Mouse (Mus musculus): ENCODE results near the gene Mfap5. TPM values are rescaled to one million over a fixed set of nuclear protein-coding genes. Genes with fewer than 3 reads are reported as not detected.
"Not testable (repeated sequence)": the region's sequence is repeated elsewhere in the genome, so short reads cannot be mapped to it uniquely, and the experiment has no call there.

Mfap5 gene
- polyA plus RNA-seq, 1 experiment from 2014 or later, result 55.4 TPM

DNA sequence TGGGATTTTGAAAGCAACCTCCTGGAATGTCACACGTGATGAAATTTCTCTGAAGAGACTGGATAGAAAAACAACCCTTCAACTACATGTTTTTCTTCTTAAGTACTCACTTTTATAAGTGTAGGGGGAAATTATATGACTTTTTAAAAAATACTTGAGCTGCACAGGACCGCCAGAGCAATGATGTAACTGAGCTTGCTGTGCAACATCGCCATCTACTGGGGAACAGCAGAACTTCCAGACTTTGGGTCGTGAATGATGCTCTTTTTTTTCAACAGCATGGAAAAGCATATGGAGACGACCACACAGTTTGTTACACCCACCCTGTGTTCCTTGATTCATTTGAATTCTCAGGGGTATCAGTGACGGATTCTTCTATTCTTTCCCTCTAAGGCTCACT, 56.8 kb downstream of the Mfap5 start:
- TF ChIP-seq EP300 (IDR thresholded peaks at IDR 0.05) (no peak), CTCF (IDR thresholded peaks at IDR 0.05) (peak; percentile 87)
- ATAC-seq, result 0 out of 2 replicates have a peak, but pooled peaks have one; percentile 22
- WGBS, result 5% methylated on average over 6 of the region's 6 CpGs

DNA sequence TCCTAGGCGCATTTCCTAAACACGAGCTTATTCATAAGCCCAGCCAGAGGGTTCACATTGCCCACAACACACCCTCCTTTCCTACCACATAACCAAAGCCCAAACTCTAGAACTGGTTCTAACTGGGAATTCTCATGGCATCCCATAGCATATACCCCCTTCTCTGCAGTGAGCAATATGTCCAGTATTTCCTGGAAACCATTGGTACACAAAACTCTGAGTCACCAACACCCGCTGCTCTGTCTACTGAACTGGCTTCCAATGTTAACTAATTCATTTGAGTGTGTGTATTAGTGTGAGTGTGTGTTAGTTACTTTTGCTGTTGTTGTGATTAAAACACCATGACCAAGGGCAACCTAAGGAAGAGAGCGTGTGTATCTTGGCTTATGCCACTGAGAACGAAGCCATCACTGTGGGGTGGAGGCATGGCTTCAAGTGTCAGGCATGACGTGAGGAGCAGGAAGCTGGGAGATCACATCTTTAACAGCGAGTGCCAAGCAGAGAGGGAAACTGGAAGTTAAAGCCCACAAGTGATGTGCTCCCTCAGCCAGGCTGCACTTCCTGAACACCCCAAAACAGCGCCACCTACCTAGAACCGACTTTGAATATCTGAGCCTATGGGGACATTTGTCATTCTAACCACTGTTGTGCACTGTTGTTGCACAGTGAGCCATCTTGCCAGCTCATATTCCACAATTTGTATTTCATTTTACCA, 59.6 kb downstream of the Mfap5 start:
- Histone ChIP-seq H3K9me3 (ENCODE audit: low read length) (no peaks in the 10 kb centered on the region), H3K4me1 (ENCODE audit: insufficient read depth, low read depth, low read length) (no peaks in the 10 kb centered on the region), H3K9ac (replicated peaks; ENCODE audit: low read depth) (no peak overlapping the region), H3K4me3 (ENCODE audit: low read depth, low read length) (no peak overlapping the region), H3K36me3 (ENCODE audit: insufficient read depth, low read length) (no peaks in the 10 kb centered on the region), H3K4me2 (replicated peaks; ENCODE audit: low read depth, low read length) (no peak overlapping the region), H3K27me3 (replicated peaks; ENCODE audit: insufficient read depth, low read length) (no peaks in the 10 kb centered on the region), H3K27ac (ENCODE audit: low read length) (no peak overlapping the region)
- no peak for DNase-seq (ENCODE audit: low spot score)
- no peak for ATAC-seq
- TF ChIP-seq EP300 (IDR thresholded peaks at IDR 0.05) (no peak), CTCF (IDR thresholded peaks at IDR 0.05) (no peak)
- WGBS, result 79% methylated on average over 9 of the region's 9 CpGs

More for the DNA sequence above, 56.8 kb downstream of the Mfap5 start:
- Histone ChIP-seq H3K9me3 (ENCODE audit: low read length) (no peaks in the 10 kb centered on the region), H3K27ac (ENCODE audit: low read length) (no peak overlapping the region), H3K9ac (replicated peaks; ENCODE audit: low read depth) (no peak overlapping the region), H3K27me3 (replicated peaks; ENCODE audit: insufficient read depth, low read length) (no peaks in the 10 kb centered on the region), H3K36me3 (ENCODE audit: insufficient read depth, low read length) (no peaks in the 10 kb centered on the region), H3K4me1 (ENCODE audit: insufficient read depth, low read depth, low read length) (no peaks in the 10 kb centered on the region), H3K4me2 (replicated peaks; ENCODE audit: low read depth, low read length) (no peak overlapping the region), H3K4me3 (ENCODE audit: low read depth, low read length) (no peak overlapping the region)
- peak; percentile 67 for DNase-seq (ENCODE audit: low spot score)

DNA sequence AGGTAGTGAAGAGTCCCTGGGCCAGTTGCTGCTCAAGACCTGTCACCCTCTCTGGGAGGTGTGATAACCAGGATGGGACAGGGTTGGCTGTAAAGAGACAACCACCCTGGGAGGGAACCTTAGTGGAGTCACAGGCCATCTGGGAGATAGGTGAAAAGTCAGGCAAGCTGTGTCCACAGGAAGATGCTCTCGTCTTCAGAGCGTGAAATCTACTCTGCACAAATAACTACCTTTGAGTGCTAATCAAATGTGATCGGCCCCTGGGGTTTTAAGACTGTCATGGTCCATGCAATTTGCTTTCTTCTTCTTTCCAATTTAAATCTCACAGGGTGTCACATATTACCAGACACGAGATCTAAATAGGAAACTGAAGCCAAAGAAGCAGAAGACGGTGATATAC, 63.5 kb downstream of the Mfap5 start:
- H3K27me3 ChIP-seq (replicated peaks; ENCODE audit: insufficient read depth, low read length), result no peaks in the 10 kb centered on the region
- H3K9ac ChIP-seq (replicated peaks; ENCODE audit: low read depth), result no peak overlapping the region
- no peaks in the 10 kb centered on the region for H3K9me3 ChIP-seq (ENCODE audit: low read length)
- TF ChIP-seq CTCF (IDR thresholded peaks at IDR 0.05) (no peak), EP300 (IDR thresholded peaks at IDR 0.05) (no peak)
- DNase-seq (ENCODE audit: low spot score) (no peak), ATAC-seq (no peak)
- no peaks in the 10 kb centered on the region for H3K36me3 ChIP-seq (ENCODE audit: insufficient read depth, low read length)
- no peaks in the 10 kb centered on the region for H3K4me1 ChIP-seq (ENCODE audit: insufficient read depth, low read depth, low read length)
- 60% methylated on average over 5 of the region's 5 CpGs for WGBS
- H3K27ac ChIP-seq (ENCODE audit: low read length), result no peak overlapping the region
- H3K4me2 ChIP-seq (replicated peaks; ENCODE audit: low read depth, low read length), result no peak overlapping the region
- H3K4me3 ChIP-seq (ENCODE audit: low read depth, low read length), result no peak overlapping the region

DNA sequence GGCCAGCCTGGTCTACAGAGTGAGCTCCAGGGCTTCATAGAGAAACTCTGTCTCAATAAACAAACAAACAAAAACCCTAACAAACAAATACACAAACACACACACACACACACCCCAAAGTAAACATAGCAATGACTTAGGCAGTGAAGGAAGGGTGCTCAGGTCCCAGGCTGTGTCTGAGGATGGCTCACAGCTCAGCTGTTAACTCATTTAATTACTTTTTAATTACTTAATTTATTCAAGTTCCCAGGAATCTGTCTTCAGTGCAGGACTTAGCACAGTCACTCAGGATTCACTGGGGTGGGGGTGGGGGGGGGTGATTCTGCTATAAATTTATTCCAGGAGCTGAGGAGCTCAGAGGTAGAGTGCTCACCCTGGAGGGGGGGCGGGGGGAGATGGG, 64.1 kb downstream of the Mfap5 start:
- H3K9ac ChIP-seq (replicated peaks; ENCODE audit: low read depth), result no peak overlapping the region
- H3K9me3 ChIP-seq (ENCODE audit: low read length), result no peaks in the 10 kb centered on the region
- no peaks in the 10 kb centered on the region for H3K27me3 ChIP-seq (replicated peaks; ENCODE audit: insufficient read depth, low read length)
- no peak overlapping the region for H3K4me2 ChIP-seq (replicated peaks; ENCODE audit: low read depth, low read length)
- 69% methylated on average over 1 of the region's 1 CpGs for WGBS
- H3K27ac ChIP-seq (ENCODE audit: low read length), result no peak overlapping the region
- no peak for DNase-seq (ENCODE audit: low spot score)
- no peaks in the 10 kb centered on the region for H3K4me1 ChIP-seq (ENCODE audit: insufficient read depth, low read depth, low read length)
- no peak overlapping the region for H3K4me3 ChIP-seq (ENCODE audit: low read depth, low read length)
- H3K36me3 ChIP-seq (ENCODE audit: insufficient read depth, low read length), result no peaks in the 10 kb centered on the region
- TF ChIP-seq EP300 (IDR thresholded peaks at IDR 0.05), result no peak
- no peak for TF ChIP-seq CTCF (IDR thresholded peaks at IDR 0.05)
- no peak for ATAC-seq

DNA sequence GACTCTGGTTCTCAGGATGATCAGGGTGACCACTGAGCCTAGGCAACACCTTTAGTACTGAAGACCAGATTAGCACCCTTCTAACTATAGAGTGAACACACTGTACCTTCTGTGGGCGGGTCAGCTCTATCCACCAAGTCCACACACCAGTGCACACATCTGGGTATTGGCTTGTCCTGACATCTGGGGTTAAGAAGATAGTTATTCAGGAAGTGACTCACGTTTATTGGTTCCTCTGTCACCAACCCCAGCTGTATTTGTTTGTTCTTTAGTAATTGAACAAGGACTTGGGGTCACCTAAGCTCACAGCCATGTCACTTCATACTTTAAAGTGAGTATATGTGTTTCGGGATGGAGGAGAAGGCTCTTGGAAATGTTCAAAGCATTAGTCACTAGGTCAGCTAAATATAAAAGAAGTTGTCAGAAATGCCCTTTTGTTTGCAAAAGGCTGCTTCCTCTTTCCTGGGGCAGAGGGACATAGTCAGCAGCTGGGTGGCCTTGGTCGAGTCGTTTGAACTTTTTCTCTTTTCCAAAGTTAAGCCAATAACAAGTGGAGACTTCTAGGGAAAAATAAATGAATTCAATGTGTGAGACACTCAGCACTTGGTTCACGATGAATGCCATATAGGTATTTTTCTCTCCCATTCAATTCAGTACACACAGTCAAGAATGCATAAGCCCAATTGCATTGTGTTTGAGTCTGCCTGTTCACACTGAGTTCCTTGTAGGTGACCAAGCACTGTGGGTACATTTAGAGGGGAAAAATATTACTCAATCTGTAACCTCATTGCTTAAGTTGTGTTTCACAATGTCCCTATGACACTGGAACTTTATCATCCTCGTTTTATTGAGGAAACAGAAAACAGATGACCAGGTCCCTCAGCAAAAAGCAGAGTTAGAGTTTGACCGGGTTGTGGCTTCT, 65.3 kb downstream of the Mfap5 start:
- WGBS, result 35% methylated on average over 8 of the region's 8 CpGs
- no peaks in the 10 kb centered on the region for H3K36me3 ChIP-seq (ENCODE audit: insufficient read depth, low read length)
- TF ChIP-seq CTCF (IDR thresholded peaks at IDR 0.05) (no peak), EP300 (IDR thresholded peaks at IDR 0.05) (peak; percentile 58; the same call in 1 of the 2 replicates)
- DNase-seq (ENCODE audit: low spot score) (peak; percentile 54), ATAC-seq (peak; percentile 55)
- no peak overlapping the region for H3K4me2 ChIP-seq (replicated peaks; ENCODE audit: low read depth, low read length)
- no peaks in the 10 kb centered on the region for H3K9me3 ChIP-seq (ENCODE audit: low read length)
- no peaks in the 10 kb centered on the region for H3K4me1 ChIP-seq (ENCODE audit: insufficient read depth, low read depth, low read length)
- no peak overlapping the region for H3K9ac ChIP-seq (replicated peaks; ENCODE audit: low read depth)
- H3K4me3 ChIP-seq (ENCODE audit: low read depth, low read length), result no peak overlapping the region
- H3K27ac ChIP-seq (ENCODE audit: low read length), result no peak overlapping the region
- no peaks in the 10 kb centered on the region for H3K27me3 ChIP-seq (replicated peaks; ENCODE audit: insufficient read depth, low read length)

DNA sequence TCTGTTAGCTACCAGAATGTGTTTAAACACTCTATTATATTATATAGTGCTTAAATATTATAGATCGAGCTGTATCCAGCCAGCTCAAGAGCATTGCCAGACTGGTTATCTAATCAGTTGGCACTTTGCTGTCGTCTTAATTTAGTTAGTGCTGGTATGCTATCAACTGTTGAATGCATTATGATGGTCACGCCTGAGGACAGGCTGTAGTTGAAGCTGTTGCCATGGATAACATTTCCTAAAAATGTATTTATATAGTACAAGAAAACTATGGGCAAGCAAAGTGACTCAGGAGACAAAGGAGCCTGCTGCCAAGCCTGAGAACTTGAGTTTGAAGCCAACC, 65.9 kb downstream of the Mfap5 start:
- 54% methylated on average over 3 of the region's 3 CpGs for WGBS
- Histone ChIP-seq H3K9me3 (ENCODE audit: low read length) (no peaks in the 10 kb centered on the region), H3K36me3 (ENCODE audit: insufficient read depth, low read length) (no peaks in the 10 kb centered on the region), H3K4me3 (ENCODE audit: low read depth, low read length) (no peak overlapping the region), H3K4me2 (replicated peaks; ENCODE audit: low read depth, low read length) (no peak overlapping the region), H3K27me3 (replicated peaks; ENCODE audit: insufficient read depth, low read length) (no peaks in the 10 kb centered on the region), H3K9ac (replicated peaks; ENCODE audit: low read depth) (no peak overlapping the region), H3K4me1 (ENCODE audit: insufficient read depth, low read depth, low read length) (no peaks in the 10 kb centered on the region), H3K27ac (ENCODE audit: low read length) (no peak overlapping the region)
- TF ChIP-seq EP300 (IDR thresholded peaks at IDR 0.05), result no peak
- TF ChIP-seq CTCF (IDR thresholded peaks at IDR 0.05), result no peak
- ATAC-seq (no peak), DNase-seq (ENCODE audit: low spot score) (no peak)

DNA sequence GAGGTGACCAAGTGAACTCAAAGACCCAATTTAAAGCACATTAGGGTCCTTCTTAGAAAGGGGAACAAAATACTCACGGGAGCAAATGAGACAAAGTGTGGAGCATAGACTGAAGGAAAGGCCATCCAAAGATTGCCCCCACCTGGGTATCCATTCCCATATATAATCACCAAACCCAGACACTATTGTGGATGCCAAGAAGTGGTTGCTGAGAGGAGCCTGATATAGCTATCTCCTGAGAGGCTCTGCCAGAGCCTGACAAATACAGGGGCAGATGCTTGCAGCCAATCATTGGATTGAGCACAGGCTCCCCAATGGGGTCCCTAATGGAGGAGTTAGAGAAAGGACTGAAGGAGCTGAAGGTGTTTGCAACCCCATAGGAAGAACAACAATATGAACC, 69.4 kb downstream of the Mfap5 start:
- H3K4me2 ChIP-seq (replicated peaks; ENCODE audit: low read depth, low read length); ATAC-seq; H3K27ac ChIP-seq (ENCODE audit: low read length); H3K9me3 ChIP-seq (ENCODE audit: low read length); H3K4me1 ChIP-seq (ENCODE audit: insufficient read depth, low read depth, low read length); H3K27me3 ChIP-seq (replicated peaks; ENCODE audit: insufficient read depth, low read length); H3K9ac ChIP-seq (replicated peaks; ENCODE audit: low read depth); H3K36me3 ChIP-seq (ENCODE audit: insufficient read depth, low read length); H3K4me3 ChIP-seq (ENCODE audit: low read depth, low read length); DNase-seq (ENCODE audit: low spot score): not testable (repeated sequence)
- 81% methylated on average over 1 of the region's 1 CpGs for WGBS
